Mouse (Mus musculus) heart, embryonic 14.5 days (tissue): ENCODE results near the gene Ltc4s. TPM values are rescaled to one million over a fixed set of nuclear protein-coding genes. Genes with fewer than 3 reads are reported as not detected.

ENCODE experiments used
- ATAC-seq: fragments of 200-750 bp; cut with Nextera tagmentation; 2 replicates; pipeline ENCODE4 v1.8.0; 2017; ENCODE audit warnings: low read depth, moderate TSS enrichment; ENCODE audit not compliant: insufficient number of reproducible peaks, insufficient read depth, low FRiP score
- H3K27ac ChIP-seq, 2 experiments: fragments of 200-500 bp in 1 of 2; fragments of 300-500 bp in 1 of 2; sonication (generic) in 1 of 2; replicated peaks in 1 of 2; 2 replicates each; pipeline ENCODE4 v1.5.1; 2012 to 2014; ENCODE audit warnings: low read depth in 2 of 2, low read length in 2 of 2, control low read depth in 1 of 2, mild to moderate bottlenecking in 1 of 2, mixed read lengths in 1 of 2; ENCODE audit not compliant: control insufficient read depth in 1 of 2, insufficient read depth in 1 of 2
- H3K27me3 ChIP-seq: fragments of 300-500 bp; sonication (generic); 2 replicates; pipeline ENCODE4 v1.6.1; 2014; ENCODE audit warnings: mild to moderate bottlenecking, low read length, control low read depth; ENCODE audit not compliant: control insufficient read depth, insufficient read depth
- H3K36me3 ChIP-seq: fragments of 300-500 bp; sonication (generic); 2 replicates; pipeline ENCODE4 v1.6.1; 2014; ENCODE audit warnings: mild to moderate bottlenecking, control low read depth, low read length, mixed read lengths; ENCODE audit not compliant: control insufficient read depth, insufficient read depth
- H3K4me1 ChIP-seq, 2 experiments: fragments of 200-500 bp in 1 of 2; fragments of 300-500 bp in 1 of 2; sonication (generic) in 1 of 2; 2 replicates each; pipeline ENCODE4 v1.6.1; 2012 to 2014; ENCODE audit warnings: low read length in 2 of 2, control low read depth in 1 of 2, mixed read lengths in 1 of 2; ENCODE audit not compliant: control insufficient read depth in 2 of 2, insufficient read depth in 2 of 2
- H3K4me2 ChIP-seq: fragments of 300-500 bp; sonication (generic); 2 replicates; pipeline ENCODE4 v1.6.1; 2014; ENCODE audit warnings: mild to moderate bottlenecking, low read length
- H3K4me3 ChIP-seq, 2 experiments: fragments of 200-500 bp in 1 of 2; fragments of 300-500 bp in 1 of 2; sonication (generic) in 1 of 2; 2 replicates each; pipeline ENCODE4 v1.5.1; 2012 to 2014; ENCODE audit warnings: low read length in 2 of 2, mild to moderate bottlenecking in 2 of 2, control low read depth in 1 of 2, low read depth in 1 of 2, moderate library complexity in 1 of 2; ENCODE audit not compliant: control insufficient read depth in 1 of 2, insufficient read depth in 1 of 2
- H3K9ac ChIP-seq: fragments of 300-500 bp; sonication (generic); 2 replicates; pipeline ENCODE4 v1.6.1; 2014; ENCODE audit warnings: mild to moderate bottlenecking, low read length
- H3K9me3 ChIP-seq: fragments of 300-500 bp; sonication (generic); 2 replicates; pipeline ENCODE4 v1.6.1; 2016; ENCODE audit warnings: low read length, control low read depth; ENCODE audit not compliant: control insufficient read depth
- WGBS: fragments of 180-500 bp; shearing (Covaris S2); extraction: QIAGEN DNeasy Blood & Tissue Kit; methylation state at CpG from one replicate; pipeline ENCODE4 v1.1.7; 2014; 5-methylcytosine and 5-hydroxymethylcytosine counted together
- polyA plus RNA-seq: library from polyadenylated mRNA; unstranded; fragments of >200 nt; fragmentation: Nextera tagmentation; extraction: Ambion mirVana; gene quantifications from 2 replicates; pipeline ENCODE4 v1.2.1, GENCODE M21; 2014

The Ltc4s gene
- polyA plus RNA-seq, 1 experiment from 2014 or later = 1.9 TPM

- peak overlapping the region; percentile 94 for H3K4me2 ChIP-seq
- H3K27ac ChIP-seq = no peak overlapping the region
- H3K4me3 ChIP-seq = peak overlapping the region; percentile 52 to 61
- peaks cover 14 to 17% of the 10 kb centered on the region in 2 experiments; a peak in 3 of 4 replicates for H3K4me1 ChIP-seq
- peaks cover 24% of the 10 kb centered on the region for H3K27me3 ChIP-seq
- H3K36me3 ChIP-seq = peaks cover 39% of the 10 kb centered on the region
- peak overlapping the region; percentile 73 for H3K9ac ChIP-seq
- H3K9me3 ChIP-seq = no peaks in the 10 kb centered on the region
- peak; percentile 89 for ATAC-seq
- under 1% methylated on average over 23 of the region's 27 CpGs for WGBS
Observed at GRCm38 (mm10) chr11:50236540-50236936, 1.9 kb downstream of the Ltc4s start.

DNA sequence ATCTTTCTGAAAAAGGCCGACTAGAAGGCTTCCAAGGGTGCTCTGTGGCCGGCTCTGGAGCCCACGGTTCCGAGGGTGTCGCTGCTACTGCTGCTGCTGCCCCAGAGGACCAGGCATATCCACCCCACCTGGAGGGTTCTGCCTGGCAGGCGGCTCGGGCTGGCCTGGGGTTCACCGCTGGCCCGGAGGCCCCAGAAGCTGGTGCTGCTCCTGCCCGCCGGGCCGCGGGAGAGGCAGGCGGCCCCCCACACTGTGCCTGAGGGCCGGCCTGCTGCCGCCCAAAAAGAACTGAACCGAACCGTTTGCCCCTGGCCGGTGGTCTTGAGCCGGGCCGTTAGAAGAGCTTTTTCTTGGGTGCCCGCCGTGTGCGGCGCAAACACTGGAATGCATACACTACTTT is 3.8 kb downstream of the Ltc4s start:
- Histone ChIP-seq H3K27me3 (peaks cover 23% of the 10 kb centered on the region), H3K4me1 (peaks cover 17 to 18% of the 10 kb centered on the region in 2 experiments), H3K4me2 (no peak overlapping the region), H3K36me3 (peaks cover 40% of the 10 kb centered on the region), H3K9ac (no peak overlapping the region), H3K9me3 (no peaks in the 10 kb centered on the region), H3K27ac (no peak overlapping the region), H3K4me3 (no peak overlapping the region)
- 96% methylated on average over 25 of the region's 25 CpGs for WGBS
- no peak for ATAC-seq

DNA sequence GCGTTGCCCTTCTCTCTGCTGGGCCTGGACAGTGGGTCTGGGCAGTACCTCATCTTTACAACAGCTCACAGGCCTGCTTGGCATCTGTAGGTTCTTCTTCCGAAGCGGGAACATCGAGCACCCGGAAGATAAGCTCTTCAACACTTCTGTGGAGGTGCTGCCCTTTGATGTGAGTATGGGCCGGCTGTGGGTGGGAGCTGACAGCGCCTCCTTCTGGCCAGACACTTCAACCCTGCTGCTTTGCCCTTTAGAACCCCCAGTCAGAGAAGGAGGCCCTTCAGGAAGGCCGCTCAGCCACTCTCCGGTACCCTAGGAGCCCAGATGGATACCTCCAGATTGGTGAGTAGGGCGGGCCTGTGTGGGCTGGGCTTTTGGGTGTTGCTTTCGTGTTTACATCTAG is 4.4 kb downstream of the Ltc4s start:
- H3K27me3 ChIP-seq = peaks cover 19% of the 10 kb centered on the region
- no peaks in the 10 kb centered on the region for H3K9me3 ChIP-seq
- H3K4me3 ChIP-seq = no peak overlapping the region
- H3K27ac ChIP-seq = no peak overlapping the region
- H3K4me1 ChIP-seq = peaks cover 18% of the 10 kb centered on the region in 2 experiments
- no peak overlapping the region for H3K9ac ChIP-seq
- H3K4me2 ChIP-seq = no peak overlapping the region
- ATAC-seq = no peak
- H3K36me3 ChIP-seq = peaks cover 40% of the 10 kb centered on the region
- 68% methylated on average over 11 of the region's 11 CpGs for WGBS

GRCm38 (mm10) chr11:50233022-50233421 is 5.4 kb downstream of the Ltc4s start:
- no peak for ATAC-seq

DNA sequence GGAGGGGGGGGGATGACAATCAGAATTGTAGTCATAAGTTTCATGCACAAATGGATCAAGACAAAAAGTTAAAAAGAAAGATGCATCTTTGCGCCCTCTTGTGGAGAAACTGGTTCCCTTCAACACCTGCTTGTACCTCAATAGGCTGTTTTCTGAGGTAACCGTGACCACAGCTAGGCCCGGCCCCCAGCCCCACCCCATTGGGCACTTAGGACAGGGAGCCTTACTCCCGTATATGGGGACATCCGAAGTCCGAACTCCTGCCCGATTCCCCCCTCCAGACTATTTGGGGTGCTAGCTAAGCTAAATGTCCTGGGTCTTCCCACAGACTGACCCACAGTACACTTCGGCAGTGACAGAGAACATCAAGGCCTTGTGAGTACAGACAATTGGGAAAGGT is 7.0 kb downstream of the Ltc4s start:
- WGBS = 29% methylated on average over 8 of the region's 8 CpGs
- no peaks in the 10 kb centered on the region for H3K27me3 ChIP-seq
- H3K4me3 ChIP-seq = peak overlapping the region in 1 of 2 experiments; percentile 9; a peak in 1 of 4 replicates
- no peak overlapping the region for H3K27ac ChIP-seq
- no peaks in the 10 kb centered on the region for H3K9me3 ChIP-seq
- H3K36me3 ChIP-seq = peaks cover 45% of the 10 kb centered on the region
- H3K4me2 ChIP-seq = peak overlapping the region; percentile 62
- H3K9ac ChIP-seq = no peak overlapping the region
- H3K4me1 ChIP-seq = peaks cover 15 to 16% of the 10 kb centered on the region in 2 experiments
- ATAC-seq = no peak

More at GRCm38 (mm10) chr11:50233022-50233421, 5.4 kb downstream of the Ltc4s start:
- Histone ChIP-seq H3K36me3 (peaks cover 40% of the 10 kb centered on the region), H3K9me3 (no peaks in the 10 kb centered on the region), H3K4me2 (no peak overlapping the region), H3K27ac (no peak overlapping the region), H3K4me1 (peaks cover 13 to 15% of the 10 kb centered on the region in 2 experiments), H3K27me3 (peaks cover 13% of the 10 kb centered on the region), H3K9ac (no peak overlapping the region), H3K4me3 (no peak overlapping the region)
- 89% methylated on average over 13 of the region's 13 CpGs for WGBS

- Histone ChIP-seq H3K36me3 (peaks cover 45% of the 10 kb centered on the region), H3K27ac (no peak overlapping the region), H3K4me1 (peaks cover 13 to 17% of the 10 kb centered on the region in 2 experiments), H3K9me3 (no peaks in the 10 kb centered on the region), H3K27me3 (no peaks in the 10 kb centered on the region), H3K4me3 (peak overlapping the region; percentile 9 to 22; a peak in 3 of 4 replicates), H3K4me2 (peak overlapping the region; percentile 62), H3K9ac (no peak overlapping the region)
- WGBS = 33% methylated on average over 45 of the region's 45 CpGs
- ATAC-seq = no peak
Observed at GRCm38 (mm10) chr11:50230481-50231304, 7.7 kb downstream of the Ltc4s start.

- 67% methylated on average over 7 of the region's 7 CpGs for WGBS
- no peak overlapping the region for H3K4me2 ChIP-seq
- H3K4me3 ChIP-seq = no peak overlapping the region
- peaks cover 35% of the 10 kb centered on the region for H3K36me3 ChIP-seq
- peaks cover 13 to 18% of the 10 kb centered on the region in 2 experiments for H3K4me1 ChIP-seq
- H3K9me3 ChIP-seq = no peaks in the 10 kb centered on the region
- no peak for ATAC-seq
- no peak overlapping the region for H3K27ac ChIP-seq
- H3K27me3 ChIP-seq = no peaks in the 10 kb centered on the region
- no peak overlapping the region for H3K9ac ChIP-seq
Observed at GRCm38 (mm10) chr11:50229252-50229910, 9.0 kb downstream of the Ltc4s start.
